Mouse (Mus musculus) forebrain, embryonic 10.5 days (tissue): Measurements from ENCODE around the gene Bcl9. TPM values are rescaled to one million over a fixed set of nuclear protein-coding genes. Genes with fewer than 3 reads are reported as not detected.
A peak's percentile ranks its signal among the peaks of the same experiment; 100 is the strongest.

Experiments used
- DNase-seq: peaks from one replicate; pipeline ENCODE4 v3.0.0-alpha.2; 2017; ENCODE audit warnings: low spot score; ENCODE audit errors: extremely low spot score
- H3K27ac ChIP-seq: fragments of 300-500 bp; sonication (generic); 2 replicates; pipeline ENCODE4 v1.5.1; 2016; ENCODE audit warnings: mild to moderate bottlenecking
- H3K27me3 ChIP-seq: fragments of 300-500 bp; sonication (generic); 2 replicates; pipeline ENCODE4 v1.6.1; 2016; ENCODE audit warnings: mild to moderate bottlenecking; ENCODE audit not compliant: poor library complexity, severe bottlenecking
- H3K36me3 ChIP-seq: fragments of 300-500 bp; sonication (generic); replicated peaks from 2 replicates; pipeline ENCODE4 v1.6.1; 2016; ENCODE audit warnings: mild to moderate bottlenecking, moderate library complexity
- H3K4me1 ChIP-seq: fragments of 300-500 bp; sonication (generic); 2 replicates; pipeline ENCODE4 v1.6.1; 2016
- H3K4me3 ChIP-seq: fragments of 300-500 bp; sonication (generic); 2 replicates; pipeline ENCODE4 v1.5.1; 2016; ENCODE audit warnings: mild to moderate bottlenecking, moderate library complexity
- H3K9me3 ChIP-seq: fragments of 300-500 bp; sonication (generic); 2 replicates; pipeline ENCODE4 v1.6.1; 2016; ENCODE audit warnings: mild to moderate bottlenecking, moderate library complexity
- WGBS: fragments of 180-500 bp; shearing (Covaris S2); methylation state at CpG from one replicate; pipeline ENCODE4 v1.1.7; 2016; 5-methylcytosine and 5-hydroxymethylcytosine counted together
- polyA plus RNA-seq: library from polyadenylated mRNA; unstranded; fragments of >200 nt; fragmentation: Nextera tagmentation; extraction: Ambion mirVana; gene quantifications from 2 replicates; pipeline ENCODE4 v1.2.1, GENCODE M21; 2016

Bcl9 gene
- polyA plus RNA-seq, 1 experiment from 2014 or later = 51.4 TPM

DNA sequence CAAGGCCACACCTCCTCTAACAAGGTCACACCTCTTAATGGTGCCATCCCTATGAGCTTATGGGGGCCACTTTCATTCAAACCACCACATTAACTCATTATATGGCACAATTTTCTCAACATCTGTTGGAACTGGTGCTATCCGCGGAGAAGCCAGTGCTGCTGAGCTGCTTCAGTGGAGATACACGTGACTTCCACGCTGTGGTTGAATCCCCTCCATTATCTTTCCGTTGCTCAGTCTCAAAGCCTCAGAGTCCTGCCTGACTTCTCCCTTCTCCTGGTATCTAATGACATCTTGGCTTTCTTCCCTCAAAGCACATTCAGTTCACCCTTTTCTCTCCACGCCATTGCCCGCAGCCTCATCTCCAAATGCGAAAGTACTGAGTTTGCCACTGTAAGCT, 101.1 kb downstream of the Bcl9 start:
- no peak overlapping the region for H3K4me3 ChIP-seq
- H3K36me3 ChIP-seq = no peaks in the 10 kb centered on the region
- DNase-seq = no peak
- WGBS = 92% methylated on average over 8 of the region's 8 CpGs
- no peaks in the 10 kb centered on the region for H3K9me3 ChIP-seq
- no peak overlapping the region for H3K27ac ChIP-seq
- peaks cover 16% of the 10 kb centered on the region for H3K4me1 ChIP-seq
- no peaks in the 10 kb centered on the region for H3K27me3 ChIP-seq

DNA sequence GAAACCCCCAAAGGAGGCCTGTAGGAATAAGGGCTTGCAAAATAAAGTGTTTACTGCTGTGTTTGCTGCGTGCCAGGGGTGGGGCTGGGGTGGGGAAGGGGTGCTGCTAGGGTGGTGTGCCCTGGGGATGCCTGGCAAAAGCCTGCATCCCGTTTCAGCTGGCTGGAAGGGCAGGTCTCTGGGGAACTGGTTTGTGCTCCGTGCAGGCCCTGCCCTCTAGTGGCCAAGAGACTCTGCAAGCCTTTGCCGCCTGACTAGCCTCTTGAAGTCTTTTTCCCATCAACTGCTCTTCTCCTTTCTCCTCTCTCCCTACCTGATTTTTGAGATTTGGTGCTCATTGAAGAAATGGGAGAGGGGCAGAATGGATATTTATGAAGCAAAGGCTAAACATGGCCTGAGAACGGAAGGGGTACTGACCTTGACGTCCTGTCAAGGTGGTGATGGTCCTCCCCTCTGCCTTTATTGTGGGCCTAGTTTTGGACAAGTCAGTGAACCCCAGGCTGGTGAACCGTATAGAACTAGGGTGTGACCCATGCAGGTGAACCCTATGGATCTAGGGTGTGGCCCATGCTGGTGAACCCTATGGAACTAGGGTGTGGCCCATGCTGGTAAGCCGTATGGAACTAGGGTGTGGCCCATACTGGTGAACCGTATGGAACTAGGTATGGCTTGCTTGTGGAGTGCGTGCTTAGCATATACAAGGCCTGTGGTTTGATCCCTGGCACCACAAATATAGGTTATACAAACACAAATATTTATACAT, 112.4 kb downstream of the Bcl9 start:
- no peaks in the 10 kb centered on the region for H3K27me3 ChIP-seq
- no peak overlapping the region for H3K27ac ChIP-seq
- WGBS = 46% methylated on average over 10 of the region's 10 CpGs
- H3K4me1 ChIP-seq = 0 out of 2 replicates have a peak, but pooled peaks cover 4% of the 10 kb centered on the region
- H3K4me3 ChIP-seq = no peak overlapping the region
- DNase-seq = peak; percentile 65
- H3K36me3 ChIP-seq = no peaks in the 10 kb centered on the region
- H3K9me3 ChIP-seq = no peaks in the 10 kb centered on the region

DNA sequence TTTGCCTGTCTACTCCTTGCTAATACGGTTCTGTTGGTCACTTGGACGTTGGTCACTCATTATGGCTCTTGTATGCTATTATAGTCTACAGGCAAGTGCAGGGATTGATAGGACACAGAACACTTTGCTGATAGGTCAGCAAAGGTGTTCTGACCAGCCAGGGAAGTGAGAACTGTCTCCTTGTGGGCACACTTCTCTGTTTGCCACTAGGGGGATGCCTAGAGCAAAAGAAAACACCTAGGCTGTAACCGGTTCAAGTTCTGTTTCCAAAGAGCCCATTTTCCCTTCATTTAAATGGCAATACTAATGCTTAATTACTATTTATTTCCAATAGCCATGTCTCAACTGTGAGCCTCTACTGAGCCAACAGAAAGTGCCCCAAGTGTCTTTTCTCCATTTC, 113.9 kb downstream of the Bcl9 start:
- 50% methylated on average over 3 of the region's 3 CpGs for WGBS
- Histone ChIP-seq H3K9me3 (no peaks in the 10 kb centered on the region), H3K4me1 (0 out of 2 replicates have a peak, but pooled peaks cover 4% of the 10 kb centered on the region), H3K27me3 (no peaks in the 10 kb centered on the region), H3K36me3 (no peaks in the 10 kb centered on the region), H3K27ac (no peak overlapping the region), H3K4me3 (no peak overlapping the region)
- DNase-seq = no peak

DNA sequence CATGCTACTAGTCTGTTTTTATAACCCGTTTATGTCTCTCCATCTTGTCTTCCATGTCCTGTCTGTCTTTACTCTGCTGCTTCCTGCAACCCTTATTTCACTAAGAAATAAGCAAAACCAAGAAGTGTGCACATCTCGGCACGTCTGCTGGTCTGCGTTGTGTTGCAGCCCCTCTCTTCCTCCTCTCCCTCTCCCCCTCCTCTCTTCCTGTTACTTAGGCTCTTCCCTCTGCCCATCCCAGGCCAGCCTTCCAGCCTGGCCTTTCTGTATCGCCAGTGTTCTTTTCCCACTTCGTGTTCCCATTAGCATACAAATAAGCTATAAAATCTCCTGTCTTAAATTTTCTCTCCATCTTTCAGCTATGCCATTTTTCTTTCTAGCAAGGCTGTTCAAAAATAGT, 117.2 kb downstream of the Bcl9 start:
- Histone ChIP-seq H3K36me3 (peaks cover 26% of the 10 kb centered on the region), H3K27ac (no peak overlapping the region), H3K27me3 (no peaks in the 10 kb centered on the region), H3K4me1 (0 out of 2 replicates have a peak, but pooled peaks cover 4% of the 10 kb centered on the region), H3K4me3 (no peak overlapping the region), H3K9me3 (no peaks in the 10 kb centered on the region)
- WGBS = 73% methylated on average over 6 of the region's 6 CpGs
- DNase-seq = no peak

DNA sequence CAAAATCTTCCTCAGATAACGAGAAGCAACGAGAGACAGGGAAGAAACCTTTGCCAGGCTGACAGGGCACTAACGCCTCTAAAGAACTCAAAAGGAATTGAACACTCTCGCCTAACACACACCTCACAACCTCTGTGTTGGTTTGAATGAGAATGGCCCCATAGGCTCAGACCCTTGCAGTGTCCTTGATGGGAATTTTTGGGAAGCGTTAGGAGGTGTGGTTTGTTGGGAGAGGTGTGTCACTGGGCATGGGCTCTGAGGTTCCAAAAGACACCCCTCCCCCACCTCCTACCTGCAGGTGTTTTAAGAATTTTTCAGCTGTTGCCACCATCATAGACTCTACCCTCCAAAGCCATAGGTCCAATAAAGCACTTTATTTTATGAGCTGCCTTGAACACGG, 118.8 kb downstream of the Bcl9 start:
- WGBS = 88% methylated on average over 6 of the region's 6 CpGs
- no peaks in the 10 kb centered on the region for H3K9me3 ChIP-seq
- H3K4me1 ChIP-seq = no peaks in the 10 kb centered on the region
- no peak overlapping the region for H3K27ac ChIP-seq
- H3K4me3 ChIP-seq = no peak overlapping the region
- no peaks in the 10 kb centered on the region for H3K27me3 ChIP-seq
- H3K36me3 ChIP-seq = peaks cover 34% of the 10 kb centered on the region
- DNase-seq = no peak

DNA sequence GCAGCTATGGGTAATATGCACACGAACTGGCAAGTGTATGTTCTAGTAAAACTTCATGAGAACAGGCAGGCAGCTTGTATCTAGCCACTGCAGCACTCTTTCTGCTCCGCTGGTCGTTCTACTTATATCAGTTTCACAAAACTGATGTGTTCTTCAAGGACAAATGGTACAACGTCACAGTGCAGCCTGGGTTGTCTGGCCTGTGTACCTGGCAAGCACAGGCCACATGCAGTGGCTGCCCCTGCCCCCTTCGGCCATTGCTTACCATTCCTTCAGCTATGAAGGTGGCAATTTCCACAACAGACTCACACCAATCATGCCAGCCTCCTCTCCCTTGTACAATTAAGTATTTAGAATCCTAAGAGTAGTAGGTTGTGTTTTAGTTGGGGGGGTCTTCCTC, 125.1 kb downstream of the Bcl9 start:
- no peak for DNase-seq
- H3K36me3 ChIP-seq = peaks cover 49% of the 10 kb centered on the region
- no peaks in the 10 kb centered on the region for H3K9me3 ChIP-seq
- WGBS = 83% methylated on average over 5 of the region's 5 CpGs
- no peak overlapping the region for H3K27ac ChIP-seq
- peaks cover 4% of the 10 kb centered on the region; the same call in 1 of the 2 replicates for H3K4me1 ChIP-seq
- no peaks in the 10 kb centered on the region for H3K27me3 ChIP-seq
- no peak overlapping the region for H3K4me3 ChIP-seq

DNA sequence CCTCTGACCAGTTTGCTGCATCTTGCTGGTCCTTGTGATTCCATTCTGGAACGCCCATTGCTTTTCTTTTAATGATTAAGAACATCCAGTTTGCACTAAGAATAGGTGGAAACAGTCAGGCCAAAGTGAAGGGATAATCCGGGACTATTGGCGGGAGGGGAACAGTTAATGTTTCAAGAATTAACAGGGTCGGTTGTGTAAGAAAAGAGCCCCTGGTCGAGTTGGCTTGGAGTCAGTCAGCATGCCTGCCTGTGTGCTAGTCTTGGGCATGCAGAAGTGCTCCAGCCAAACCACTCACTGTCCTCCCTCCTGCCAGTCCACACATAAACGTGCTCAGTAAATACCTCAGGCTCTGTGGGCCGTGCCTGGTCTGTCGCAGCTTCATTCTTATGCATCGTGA, 125.5 kb downstream of the Bcl9 start:
- DNase-seq = no peak
- WGBS = 75% methylated on average over 9 of the region's 9 CpGs
- H3K9me3 ChIP-seq = no peaks in the 10 kb centered on the region
- no peak overlapping the region for H3K27ac ChIP-seq
- peaks cover 47% of the 10 kb centered on the region for H3K36me3 ChIP-seq
- no peaks in the 10 kb centered on the region for H3K27me3 ChIP-seq
- no peak overlapping the region for H3K4me3 ChIP-seq
- H3K4me1 ChIP-seq = peaks cover 4% of the 10 kb centered on the region; the same call in 1 of the 2 replicates

DNA sequence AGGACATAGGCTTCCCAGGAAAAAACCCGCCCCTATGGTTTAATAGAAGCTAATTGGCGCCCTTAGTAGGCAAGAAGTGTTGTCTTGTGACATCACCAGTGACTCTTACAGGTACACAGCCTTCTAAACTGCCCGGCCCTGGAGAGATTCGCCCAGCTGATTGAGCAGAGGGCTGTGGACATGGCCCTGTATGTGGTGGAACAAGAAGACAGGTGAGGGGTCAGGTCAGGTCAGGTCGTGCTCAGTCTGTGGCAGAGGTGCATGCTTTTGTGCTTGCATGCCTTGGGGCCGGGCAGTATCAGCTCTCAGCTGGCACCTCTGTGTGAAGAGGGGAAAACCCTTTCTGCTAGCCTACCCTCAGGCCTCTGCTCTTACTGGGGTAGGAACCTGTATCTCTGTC, 126.2 kb downstream of the Bcl9 start:
- Histone ChIP-seq H3K4me1 (peaks cover 4% of the 10 kb centered on the region; the same call in 1 of the 2 replicates), H3K36me3 (peaks cover 47% of the 10 kb centered on the region), H3K4me3 (no peak overlapping the region), H3K9me3 (no peaks in the 10 kb centered on the region), H3K27ac (no peak overlapping the region), H3K27me3 (no peaks in the 10 kb centered on the region)
- no peak for DNase-seq
- WGBS = 72% methylated on average over 6 of the region's 6 CpGs

DNA sequence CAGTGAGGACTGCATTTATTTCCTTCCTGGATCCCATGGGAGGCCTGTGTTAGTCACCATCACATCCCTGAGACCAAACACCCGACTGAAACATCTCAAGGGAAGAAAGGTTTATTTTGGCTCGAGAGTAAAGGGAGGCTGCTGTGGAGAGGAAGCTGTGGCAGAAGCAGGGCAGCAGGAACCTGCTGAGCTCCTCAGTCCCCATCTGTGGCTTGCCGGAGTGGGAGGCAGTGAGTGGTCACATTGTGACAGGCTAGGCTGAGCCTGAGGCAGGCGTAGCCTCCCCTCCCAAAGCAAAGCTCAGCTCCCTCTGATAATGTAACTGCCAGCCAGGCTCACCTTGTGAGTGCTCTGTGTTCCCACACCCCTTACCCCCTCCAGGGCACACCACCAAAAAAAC, 130.6 kb downstream of the Bcl9 start:
- Histone ChIP-seq H3K27ac (no peak overlapping the region), H3K9me3 (no peaks in the 10 kb centered on the region), H3K4me1 (peaks cover 4% of the 10 kb centered on the region; the same call in 1 of the 2 replicates), H3K4me3 (no peak overlapping the region), H3K27me3 (no peaks in the 10 kb centered on the region), H3K36me3 (peaks cover 42% of the 10 kb centered on the region)
- WGBS = 83% methylated on average over 4 of the region's 4 CpGs
- DNase-seq = no peak

DNA sequence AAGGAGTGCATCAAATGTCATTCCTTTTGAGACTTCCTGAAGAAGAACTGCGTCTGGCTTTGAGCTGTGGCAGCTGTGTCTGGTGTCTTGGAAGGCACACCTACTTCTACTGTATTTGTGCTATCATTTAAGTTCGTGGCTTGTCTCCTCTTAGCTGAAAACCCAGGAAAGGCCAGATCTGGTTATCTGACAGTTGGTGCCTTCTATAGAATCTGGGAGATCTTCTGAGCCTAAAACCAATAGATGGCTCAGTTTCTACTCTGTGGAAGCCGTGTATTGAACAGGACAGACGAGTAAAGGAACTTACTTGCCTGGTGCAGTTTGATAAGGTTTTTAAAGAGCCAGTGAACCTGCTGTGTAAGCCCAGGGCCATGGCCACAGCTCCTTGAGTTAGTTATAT, 133.2 kb downstream of the Bcl9 start:
- H3K36me3 ChIP-seq = peaks cover 36% of the 10 kb centered on the region
- peaks cover 22% of the 10 kb centered on the region for H3K4me1 ChIP-seq
- no peak overlapping the region for H3K27ac ChIP-seq
- DNase-seq = no peak
- H3K4me3 ChIP-seq = no peak overlapping the region
- no peaks in the 10 kb centered on the region for H3K9me3 ChIP-seq
- H3K27me3 ChIP-seq = no peaks in the 10 kb centered on the region
- 84% methylated on average over 4 of the region's 4 CpGs for WGBS

DNA sequence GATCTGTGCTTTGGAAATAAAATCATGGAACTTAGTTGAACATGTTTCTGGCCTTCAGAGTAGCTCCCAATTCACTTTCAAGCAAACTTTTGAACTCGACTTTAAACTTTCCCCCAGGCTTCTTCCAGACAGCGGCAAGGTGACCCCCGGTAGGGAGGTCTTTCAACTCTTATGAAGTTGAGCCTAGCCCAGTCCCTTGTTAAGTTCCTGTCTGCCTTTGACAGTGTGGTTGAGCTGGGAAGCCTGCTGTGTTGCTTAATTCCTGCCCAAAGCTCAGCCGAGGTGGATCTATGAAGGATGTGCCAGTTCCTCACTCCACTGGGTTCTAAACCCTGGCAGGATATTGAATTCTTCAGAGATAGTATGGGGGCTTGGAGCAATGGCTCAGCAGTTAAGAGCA, 135.9 kb downstream of the Bcl9 start:
- 67% methylated on average over 4 of the region's 4 CpGs for WGBS
- DNase-seq = no peak
- Histone ChIP-seq H3K36me3 (peaks cover 22% of the 10 kb centered on the region), H3K4me3 (no peak overlapping the region), H3K27me3 (no peaks in the 10 kb centered on the region), H3K4me1 (peaks cover 27% of the 10 kb centered on the region), H3K27ac (no peak overlapping the region), H3K9me3 (no peaks in the 10 kb centered on the region)

DNA sequence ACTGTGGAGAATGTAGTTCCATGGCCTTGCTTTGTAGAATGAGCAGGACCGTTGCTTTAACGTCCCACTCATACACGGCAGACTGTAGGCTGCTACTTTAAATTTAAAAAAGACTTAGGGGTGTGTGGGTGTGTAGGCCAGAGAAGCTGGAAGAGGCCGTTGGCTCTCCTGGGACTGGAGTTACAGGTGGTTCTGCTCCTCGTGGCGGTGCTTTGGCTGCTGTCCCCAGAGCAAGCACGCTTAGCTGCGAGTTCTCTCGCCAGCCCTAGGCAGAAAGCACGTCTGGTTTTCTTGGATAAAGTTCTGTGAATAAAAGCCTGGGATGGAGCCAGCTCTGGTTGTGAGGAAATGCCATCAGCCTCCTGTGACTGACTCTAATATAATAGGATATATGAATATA, 136.8 kb downstream of the Bcl9 start:
- Histone ChIP-seq H3K36me3 (peaks cover 14% of the 10 kb centered on the region), H3K27ac (no peak overlapping the region), H3K27me3 (no peaks in the 10 kb centered on the region), H3K4me3 (no peak overlapping the region), H3K9me3 (no peaks in the 10 kb centered on the region), H3K4me1 (peaks cover 27% of the 10 kb centered on the region)
- 82% methylated on average over 10 of the region's 10 CpGs for WGBS
- no peak for DNase-seq

DNA sequence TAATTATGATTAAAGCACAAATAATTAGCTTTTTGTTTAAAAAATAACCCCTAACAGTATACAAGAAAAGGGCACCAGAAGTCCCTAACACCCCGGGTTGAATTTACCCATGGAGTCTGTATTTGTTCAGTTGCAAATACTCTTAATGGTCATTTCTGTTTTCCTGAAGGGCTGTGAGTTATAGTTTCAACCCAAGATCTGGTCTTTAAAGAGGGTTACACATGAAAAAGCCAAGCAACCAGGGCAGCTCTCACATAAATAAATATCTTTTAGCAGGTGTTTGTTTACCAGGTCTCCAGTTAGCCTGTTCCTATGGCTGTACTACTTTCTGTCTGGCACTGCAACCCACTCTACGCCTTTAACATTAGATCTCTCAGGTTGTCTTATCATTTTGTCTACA, 137.7 kb downstream of the Bcl9 start:
- H3K9me3 ChIP-seq = no peaks in the 10 kb centered on the region
- H3K4me1 ChIP-seq = peaks cover 27% of the 10 kb centered on the region
- no peak for DNase-seq
- WGBS = 81% methylated on average over 2 of the region's 2 CpGs
- H3K27ac ChIP-seq = no peak overlapping the region
- H3K4me3 ChIP-seq = peak overlapping the region; percentile 72
- no peaks in the 10 kb centered on the region for H3K27me3 ChIP-seq
- H3K36me3 ChIP-seq = peaks cover 8% of the 10 kb centered on the region
